9 mouse cellular contexts compared by ENCODE assay signal in genomic region chr11:117790703-117791440, GRCm38 (mm10). TPM values are rescaled to one million over a fixed set of nuclear protein-coding genes. Genes with fewer than 3 reads are reported as not detected.
DNase-seq lines count a peak whose midpoint lies in the region; ATAC-seq and TF ChIP-seq lines count a peak whose summit lies in the region.
"Had no signal": no experiment of that assay in that cellular context is flagged by ENCODE, and none has a peak within 500 bp of the region (broad histone marks: within the 10 kb centered on the region; RNA-seq: fewer than 3 reads in every experiment).

No protein-coding gene starts in this region.

- WGBS in midbrain, embryonic 11.5 days, result 33% methylated on average over 23 of the region's 23 CpGs
- WGBS in midbrain, postnatal 0 days, result 39% methylated on average over 23 of the region's 23 CpGs
- WGBS in embryonic facial prominence, embryonic 15.5 days, result 40% methylated on average over 23 of the region's 23 CpGs
- WGBS in midbrain, embryonic 14.5 days, result 34% methylated on average over 23 of the region's 23 CpGs

- TF ChIP-seq CTCF in midbrain, postnatal 0 days (IDR thresholded peaks at IDR 0.05), result no peak

- H3K4me2 ChIP-seq in midbrain, embryonic 11.5 days, result peak overlapping the region; percentile 6; the same call in 1 of the 2 replicates
- H3K4me2 ChIP-seq in midbrain, postnatal 0 days (ENCODE audit: low read depth, low read length, poor library complexity, severe bottlenecking), result no peak overlapping the region
- peak overlapping the region; percentile 45 for H3K4me2 ChIP-seq in embryonic facial prominence, embryonic 15.5 days (replicated peaks)
- H3K4me2 ChIP-seq in midbrain, embryonic 14.5 days (ENCODE audit: low read length), result peak overlapping the region; percentile 15; the same call in 1 of the 2 replicates

- H3K4me3 ChIP-seq in midbrain, embryonic 11.5 days (ENCODE audit: low read depth, low read length), result no peak overlapping the region
- H3K4me3 ChIP-seq in midbrain, postnatal 0 days (ENCODE audit: low read depth, low read length), result no peak overlapping the region
- H3K4me3 ChIP-seq in embryonic facial prominence, embryonic 15.5 days (replicated peaks), result peak overlapping the region; percentile 4; the same call in 1 of the 2 replicates
- no peak overlapping the region for H3K4me3 ChIP-seq in midbrain, embryonic 14.5 days (replicated peaks; ENCODE audit: low read depth, low read length)

- DNase-seq in midbrain, embryonic 11.5 days (ENCODE audit: low spot score, missing footprints), result peak; percentile 86
- DNase-seq in midbrain, postnatal 0 days (ENCODE audit: low spot score), result no peak
- DNase-seq in kidney, postnatal 25 days, result peak; percentile 54 to 82
- DNase-seq in midbrain, embryonic 14.5 days, result no peak
- no peak for DNase-seq in layer of hippocampus, adult 8-10 months (ENCODE audit: low spot score in 2 of 2)
- DNase-seq in right cerebral cortex, adult 18-20 months, result no peak
- no peak for DNase-seq in gastrocnemius, postnatal 36 days

- H3K9ac ChIP-seq in midbrain, embryonic 11.5 days (ENCODE audit: low read length), result no peak overlapping the region
- no peak overlapping the region for H3K9ac ChIP-seq in midbrain, postnatal 0 days (replicated peaks; ENCODE audit: low read length, poor library complexity, severe bottlenecking)
- no peak overlapping the region for H3K9ac ChIP-seq in embryonic facial prominence, embryonic 15.5 days
- no peak overlapping the region for H3K9ac ChIP-seq in midbrain, embryonic 14.5 days (replicated peaks; ENCODE audit: low read length)

- intact Hi-C loops in gastrocnemius, postnatal 36 days (cut with DNase I), result loop anchor here (1.0 kb wide), 1 partner anchor 34 kb away; the partner anchor contains the start of gene Afmid

- H3K4me1 ChIP-seq in midbrain, embryonic 11.5 days (ENCODE audit: control insufficient read depth, insufficient read depth, low read length), result no peaks in the 10 kb centered on the region
- H3K4me1 ChIP-seq in midbrain, postnatal 0 days (ENCODE audit: insufficient read depth, low read length), result no peaks in the 10 kb centered on the region
- H3K4me1 ChIP-seq in embryonic facial prominence, embryonic 15.5 days, result peaks cover 19% of the 10 kb centered on the region
- H3K4me1 ChIP-seq in midbrain, embryonic 14.5 days (ENCODE audit: control insufficient read depth, insufficient read depth, low read length), result 0 out of 2 replicates have a peak, but pooled peaks cover 4% of the 10 kb centered on the region

- no peaks in the 10 kb centered on the region for H3K9me3 ChIP-seq in midbrain, embryonic 11.5 days (ENCODE audit: control insufficient read depth, low read length)
- no peaks in the 10 kb centered on the region for H3K9me3 ChIP-seq in midbrain, postnatal 0 days (ENCODE audit: low read length)
- no peaks in the 10 kb centered on the region for H3K9me3 ChIP-seq in embryonic facial prominence, embryonic 15.5 days (replicated peaks)
- no peaks in the 10 kb centered on the region for H3K9me3 ChIP-seq in midbrain, embryonic 14.5 days (ENCODE audit: control insufficient read depth, low read length)

- peaks cover 8% of the 10 kb centered on the region for H3K27me3 ChIP-seq in midbrain, embryonic 11.5 days (ENCODE audit: control insufficient read depth, insufficient read depth, low read length)
- H3K27me3 ChIP-seq in midbrain, postnatal 0 days (ENCODE audit: insufficient read depth, low read length), result no peaks in the 10 kb centered on the region
- no peaks in the 10 kb centered on the region for H3K27me3 ChIP-seq in embryonic facial prominence, embryonic 15.5 days
- no peaks in the 10 kb centered on the region; the same call in 1 of the 2 replicates for H3K27me3 ChIP-seq in midbrain, embryonic 14.5 days (ENCODE audit: control insufficient read depth, insufficient read depth, low read length)

- ATAC-seq in midbrain, embryonic 11.5 days (ENCODE audit: low FRiP score), result peak; percentile 35; the same call in 1 of the 2 replicates
- no peak for ATAC-seq in midbrain, postnatal 0 days (ENCODE audit: low FRiP score)
- 0 out of 2 replicates have a peak, but pooled peaks have one; percentile 1 for ATAC-seq in embryonic facial prominence, embryonic 15.5 days (ENCODE audit: insufficient number of reproducible peaks, low FRiP score, low TSS enrichment, low read depth)
- no peak for ATAC-seq in midbrain, embryonic 14.5 days (ENCODE audit: low FRiP score, low TSS enrichment)

- H3K36me3 ChIP-seq in midbrain, embryonic 11.5 days (ENCODE audit: control insufficient read depth, insufficient read depth, low read length), result no peaks in the 10 kb centered on the region
- H3K36me3 ChIP-seq in midbrain, postnatal 0 days (ENCODE audit: insufficient read depth, low read length), result no peaks in the 10 kb centered on the region
- H3K36me3 ChIP-seq in embryonic facial prominence, embryonic 15.5 days, result no peaks in the 10 kb centered on the region
- H3K36me3 ChIP-seq in midbrain, embryonic 14.5 days (ENCODE audit: control insufficient read depth, insufficient read depth, low read length), result no peaks in the 10 kb centered on the region

- no peak overlapping the region for H3K27ac ChIP-seq in midbrain, embryonic 11.5 days (ENCODE audit: low read depth, low read length)
- no peak overlapping the region for H3K27ac ChIP-seq in midbrain, postnatal 0 days (ENCODE audit: low read depth, low read length)
- no peak overlapping the region for H3K27ac ChIP-seq in embryonic facial prominence, embryonic 15.5 days (replicated peaks)
- no peak overlapping the region for H3K27ac ChIP-seq in midbrain, embryonic 14.5 days (replicated peaks; ENCODE audit: low read depth, low read length)

RNA-seq across cellular contexts. Expression of gene 6030468B19Rik, which starts 6.6 kb away (rescaled TPM):
- polyA plus RNA-seq in midbrain, embryonic 11.5 days (2014; fragmentation: Nextera tagmentation; extraction: Ambion mirVana), result 0.65 and 1.3 TPM in 2 replicates
- total RNA-seq in midbrain, postnatal 0 days (2014; rRNA removed), result not detected in 2 replicates
- polyA plus RNA-seq in midbrain, postnatal 0 days (2015; fragmentation: Nextera tagmentation; extraction: Ambion mirVana), result not detected in 2 replicates
- 0.25 TPM in 1 of 2 replicates, not detected in the other for polyA plus RNA-seq in embryonic facial prominence, embryonic 15.5 days (2015; fragmentation: Nextera tagmentation; extraction: Ambion mirVana)
- not detected in 2 replicates for polyA plus RNA-seq in midbrain, embryonic 14.5 days (2014; fragmentation: Nextera tagmentation; extraction: Ambion mirVana)
- 1 to 10 TPM in 1 of 4 experiments, under 1 TPM in 2, not detected in 1; 0.61 to 1.2 (median 0.75) TPM for total RNA-seq in layer of hippocampus, adult 8-10 months (2022)
- total RNA-seq in gastrocnemius, postnatal 36 days (2021), result not detected
- polyA plus RNA-seq: testis, adult 2 months had no signal

RNA-seq across cellular contexts. Expression of gene Tmc6, which starts 8.9 kb away (rescaled TPM):
- polyA plus RNA-seq in midbrain, embryonic 11.5 days (2014; fragmentation: Nextera tagmentation; extraction: Ambion mirVana), result 4.5 and 4.7 TPM in 2 replicates
- total RNA-seq in midbrain, postnatal 0 days (2014; rRNA removed), result 2.8 and 3.9 TPM in 2 replicates
- 2.2 and 3.1 TPM in 2 replicates for polyA plus RNA-seq in midbrain, postnatal 0 days (2015; fragmentation: Nextera tagmentation; extraction: Ambion mirVana)
- polyA plus RNA-seq in embryonic facial prominence, embryonic 15.5 days (2015; fragmentation: Nextera tagmentation; extraction: Ambion mirVana), result 23.2 and 25.3 TPM in 2 replicates
- 2.4 and 3.6 TPM in 2 replicates for polyA plus RNA-seq in midbrain, embryonic 14.5 days (2014; fragmentation: Nextera tagmentation; extraction: Ambion mirVana)
- 10 to 100 TPM; 11.6 to 27.6 (median 16.2) TPM for total RNA-seq in layer of hippocampus, adult 8-10 months (2022)
- total RNA-seq in gastrocnemius, postnatal 36 days (2021), result 1 to 10 TPM; 5.8 to 5.9 TPM

RNA-seq across cellular contexts. Expression of gene Tmc8, which starts 9.0 kb away (rescaled TPM):
- 1.0 and 1.2 TPM in 2 replicates for polyA plus RNA-seq in midbrain, embryonic 11.5 days (2014; fragmentation: Nextera tagmentation; extraction: Ambion mirVana)
- 0.33 and 3.2 TPM in 2 replicates for total RNA-seq in midbrain, postnatal 0 days (2014; rRNA removed)
- 0.79 and 1.2 TPM in 2 replicates for polyA plus RNA-seq in midbrain, postnatal 0 days (2015; fragmentation: Nextera tagmentation; extraction: Ambion mirVana)
- 0.94 and 1.1 TPM in 2 replicates for polyA plus RNA-seq in embryonic facial prominence, embryonic 15.5 days (2015; fragmentation: Nextera tagmentation; extraction: Ambion mirVana)
- polyA plus RNA-seq in midbrain, embryonic 14.5 days (2014; fragmentation: Nextera tagmentation; extraction: Ambion mirVana), result 0.32 and 0.66 TPM in 2 replicates
- total RNA-seq in layer of hippocampus, adult 8-10 months (2022), result 1 to 10 TPM in 2 of 4 experiments, under 1 TPM in 2; 0.52 to 1.5 (median 0.85) TPM
- total RNA-seq in gastrocnemius, postnatal 36 days (2021), result 1 to 10 TPM; 1.2 to 1.7 TPM

RNA-seq across cellular contexts. Expression of gene Gm20708, which starts 18.6 kb away (rescaled TPM):
- polyA plus RNA-seq in midbrain, embryonic 11.5 days (2014; fragmentation: Nextera tagmentation; extraction: Ambion mirVana), result 0.15 and 0.20 TPM in 2 replicates
- 2.4 TPM in 1 of 2 replicates, not detected in the other for total RNA-seq in midbrain, postnatal 0 days (2014; rRNA removed)
- 1.2 and 2.7 TPM in 2 replicates for polyA plus RNA-seq in midbrain, postnatal 0 days (2015; fragmentation: Nextera tagmentation; extraction: Ambion mirVana)
- 0.60 and 0.76 TPM in 2 replicates for polyA plus RNA-seq in embryonic facial prominence, embryonic 15.5 days (2015; fragmentation: Nextera tagmentation; extraction: Ambion mirVana)
- 0.47 and 1.4 TPM in 2 replicates for polyA plus RNA-seq in midbrain, embryonic 14.5 days (2014; fragmentation: Nextera tagmentation; extraction: Ambion mirVana)
- 1 to 10 TPM in 3 of 4 experiments, not detected in 1; 1.7 to 2.2 (median 1.9) TPM for total RNA-seq in layer of hippocampus, adult 8-10 months (2022)
- under 1 TPM; 0.57 to 0.89 TPM for total RNA-seq in gastrocnemius, postnatal 36 days (2021)
- polyA plus RNA-seq: testis, adult 2 months had no signal

RNA-seq across cellular contexts. Expression of gene Syngr2, which starts 18.6 kb away (rescaled TPM):
- polyA plus RNA-seq in midbrain, embryonic 11.5 days (2014; fragmentation: Nextera tagmentation; extraction: Ambion mirVana), result 29.9 and 36.4 TPM in 2 replicates
- 18.8 and 25.3 TPM in 2 replicates for total RNA-seq in midbrain, postnatal 0 days (2014; rRNA removed)
- polyA plus RNA-seq in midbrain, postnatal 0 days (2015; fragmentation: Nextera tagmentation; extraction: Ambion mirVana), result 14.0 and 14.6 TPM in 2 replicates
- polyA plus RNA-seq in embryonic facial prominence, embryonic 15.5 days (2015; fragmentation: Nextera tagmentation; extraction: Ambion mirVana), result 76.1 and 79.6 TPM in 2 replicates
- polyA plus RNA-seq in midbrain, embryonic 14.5 days (2014; fragmentation: Nextera tagmentation; extraction: Ambion mirVana), result 8.2 and 18.9 TPM in 2 replicates
- total RNA-seq in layer of hippocampus, adult 8-10 months (2022), result 10 to 100 TPM; 11.4 to 33.5 (median 24.5) TPM
- 100 to 1,000 TPM; 155 to 161 TPM for total RNA-seq in gastrocnemius, postnatal 36 days (2021)

Comparison
In these comparisons a context has a peak if more than half of its experiments do, and no peak if none do; other contexts are left out.
1. ATAC-seq: peak in midbrain, embryonic 11.5 days (single experiment) and embryonic facial prominence, embryonic 15.5 days (single experiment); none in midbrain, postnatal 0 days (single experiment) and midbrain, embryonic 14.5 days (single experiment).
2. DNase-seq: peak in midbrain, embryonic 11.5 days (single experiment) and kidney, postnatal 25 days (2 of 2); none in midbrain, postnatal 0 days (single experiment), midbrain, embryonic 14.5 days (single experiment), layer of hippocampus, adult 8-10 months (0 of 2), right cerebral cortex, adult 18-20 months (single experiment) and gastrocnemius, postnatal 36 days (0 of 2).